Mouse (Mus musculus): ENCODE data around the gene Tmem203. TPM values are rescaled to one million over a fixed set of nuclear protein-coding genes. Genes with fewer than 3 reads are reported as not detected.
A peak's percentile ranks its signal among the peaks of the same experiment; 100 is the strongest.

Gene Tmem203
- polyA plus RNA-seq, 1 experiment from 2014 or later = 14.7 TPM

GRCm38 (mm10) chr2:25264851-25265250 lies 9.6 kb downstream of the Tmem203 start:
- H3K4me1 ChIP-seq (replicated peaks) = peaks cover 71% of the 10 kb centered on the region
- H3K4me3 ChIP-seq (replicated peaks) = peak overlapping the region; percentile 87; the same call in 1 of the 2 replicates
- H3K27ac ChIP-seq = no peak overlapping the region
- H3K4me2 ChIP-seq = peak overlapping the region; percentile 99
- H3K9me3 ChIP-seq (replicated peaks) = no peaks in the 10 kb centered on the region
- 0 out of 2 replicates have a peak, but pooled peaks cover 10% of the 10 kb centered on the region for H3K27me3 ChIP-seq
- H3K36me3 ChIP-seq = peaks cover 18% of the 10 kb centered on the region
- 63% methylated on average over 3 of the region's 3 CpGs for WGBS (ENCODE audit: insufficient replicate concordance)
- ATAC-seq (ENCODE audit: low read depth) (no peak), DNase-seq (no peak)
- H3K9ac ChIP-seq = peak overlapping the region; percentile 87

GRCm38 (mm10) chr2:25265897-25266656 lies 10.8 kb downstream of the Tmem203 start:
- H3K4me3 ChIP-seq (replicated peaks) = peak overlapping the region; percentile 29
- ATAC-seq (ENCODE audit: low read depth) (no peak), DNase-seq (no peak)
- H3K9ac ChIP-seq = peak overlapping the region; percentile 37
- peaks cover 83% of the 10 kb centered on the region for H3K4me1 ChIP-seq (replicated peaks)
- WGBS (ENCODE audit: insufficient replicate concordance) = 43% methylated on average over 6 of the region's 6 CpGs
- peak overlapping the region; percentile 99 for H3K4me2 ChIP-seq
- peaks cover 30% of the 10 kb centered on the region for H3K36me3 ChIP-seq
- 0 out of 2 replicates have a peak, but pooled peaks cover 10% of the 10 kb centered on the region for H3K27me3 ChIP-seq
- peak overlapping the region; percentile 66; the same call in 1 of the 2 replicates for H3K27ac ChIP-seq
- no peaks in the 10 kb centered on the region for H3K9me3 ChIP-seq (replicated peaks)

GRCm38 (mm10) chr2:25266720-25267119 lies 11.5 kb downstream of the Tmem203 start:
- H3K4me3 ChIP-seq (replicated peaks) = 0 out of 2 replicates have a peak overlapping the region, but pooled peaks have one; percentile 29
- H3K27me3 ChIP-seq = 0 out of 2 replicates have a peak, but pooled peaks cover 10% of the 10 kb centered on the region
- H3K27ac ChIP-seq = peak overlapping the region; percentile 66
- peak overlapping the region; percentile 99 for H3K4me2 ChIP-seq
- ATAC-seq (ENCODE audit: low read depth) = no peak
- H3K36me3 ChIP-seq = peaks cover 32% of the 10 kb centered on the region
- no peaks in the 10 kb centered on the region for H3K9me3 ChIP-seq (replicated peaks)
- DNase-seq = no peak
- 49% methylated on average over 2 of the region's 2 CpGs for WGBS (ENCODE audit: insufficient replicate concordance)
- peaks cover 85% of the 10 kb centered on the region for H3K4me1 ChIP-seq (replicated peaks)
- peak overlapping the region; percentile 37 for H3K9ac ChIP-seq

- H3K27me3 ChIP-seq = 0 out of 2 replicates have a peak, but pooled peaks cover 10% of the 10 kb centered on the region
- no peaks in the 10 kb centered on the region for H3K9me3 ChIP-seq (replicated peaks)
- 0 out of 2 replicates have a peak overlapping the region, but pooled peaks have one; percentile 99 for H3K4me2 ChIP-seq
- H3K4me1 ChIP-seq (replicated peaks) = peaks cover 80% of the 10 kb centered on the region
- peak overlapping the region; percentile 66 for H3K27ac ChIP-seq
- no peak overlapping the region for H3K4me3 ChIP-seq (replicated peaks)
- ATAC-seq (ENCODE audit: low read depth) (no peak), DNase-seq (no peak)
- peak overlapping the region; percentile 37 for H3K9ac ChIP-seq
- H3K36me3 ChIP-seq = peaks cover 32% of the 10 kb centered on the region
Observed at GRCm38 (mm10) chr2:25267241-25267640, 12.0 kb downstream of the Tmem203 start.

GRCm38 (mm10) chr2:25267746-25268309 lies 12.6 kb downstream of the Tmem203 start:
- Histone ChIP-seq H3K4me2 (no peak overlapping the region), H3K9ac (0 out of 2 replicates have a peak overlapping the region, but pooled peaks have one; percentile 7), H3K27ac (peak overlapping the region; percentile 16; the same call in 1 of the 2 replicates), H3K4me3 (replicated peaks) (no peak overlapping the region), H3K36me3 (peaks cover 32% of the 10 kb centered on the region), H3K4me1 (replicated peaks) (peaks cover 81% of the 10 kb centered on the region), H3K9me3 (replicated peaks) (no peaks in the 10 kb centered on the region), H3K27me3 (0 out of 2 replicates have a peak, but pooled peaks cover 10% of the 10 kb centered on the region)
- DNase-seq = no peak
- no peak for ATAC-seq (ENCODE audit: low read depth)
- 69% methylated on average over 4 of the region's 4 CpGs for WGBS (ENCODE audit: insufficient replicate concordance)

- under 1% methylated on average over 55 of the region's 55 CpGs for whole genome bisulfite sequencing (ENCODE audit: insufficient replicate concordance)
- peak; percentile 94 for ATAC-seq (ENCODE audit: low read depth)
- peaks cover 69% of the 10 kb centered on the region for H3K36me3 ChIP-seq
- peak; percentile 97 for DNase-seq
- peaks cover 52% of the 10 kb centered on the region for H3K4me1 ChIP-seq (replicated peaks)
- peak within 1 kb of the TSS; percentile 86 for H3K27ac ChIP-seq
- peak within 1 kb of the TSS; percentile 94 for H3K4me3 ChIP-seq (replicated peaks)
- H3K9me3 ChIP-seq (replicated peaks) = no peaks in the 10 kb centered on the region
- H3K27me3 ChIP-seq = no peaks in the 10 kb centered on the region
- peak within 1 kb of the TSS; percentile 93 for H3K4me2 ChIP-seq
- peak within 1 kb of the TSS; percentile 90 for H3K9ac ChIP-seq
Observed at GRCm38 (mm10) chr2:25271827-25272511, 16.7 kb downstream of the Tmem203 start, which contains the start of the genes Ssna1 and Anapc2. Ssna1 (minus strand) TSS chr2:25272438. Anapc2 (plus strand) TSS chr2:25272478.

- peak overlapping the region; percentile 93 for H3K4me2 ChIP-seq
- H3K9ac ChIP-seq = peak overlapping the region; percentile 90
- no peak for DNase-seq
- H3K36me3 ChIP-seq = peaks cover 74% of the 10 kb centered on the region
- peak overlapping the region; percentile 86 for H3K27ac ChIP-seq
- H3K9me3 ChIP-seq (replicated peaks) = no peaks in the 10 kb centered on the region
- peaks cover 46% of the 10 kb centered on the region for H3K4me1 ChIP-seq (replicated peaks)
- H3K27me3 ChIP-seq = no peaks in the 10 kb centered on the region
- H3K4me3 ChIP-seq (replicated peaks) = peak overlapping the region; percentile 94
- WGBS (ENCODE audit: insufficient replicate concordance) = under 1% methylated on average over 29 of the region's 29 CpGs
- peak; percentile 55 for ATAC-seq (ENCODE audit: low read depth)
Observed at GRCm38 (mm10) chr2:25272515-25272914, 17.3 kb downstream of the Tmem203 start.

- 32% methylated on average over 16 of the region's 16 CpGs for WGBS (ENCODE audit: insufficient replicate concordance)
- ATAC-seq (ENCODE audit: low read depth) = no peak
- Histone ChIP-seq H3K36me3 (peaks cover 77% of the 10 kb centered on the region), H3K27me3 (no peaks in the 10 kb centered on the region), H3K27ac (peak overlapping the region; percentile 86), H3K9ac (peak overlapping the region; percentile 90), H3K4me1 (replicated peaks) (peaks cover 41% of the 10 kb centered on the region), H3K4me2 (peak overlapping the region; percentile 93), H3K9me3 (replicated peaks) (no peaks in the 10 kb centered on the region), H3K4me3 (replicated peaks) (peak overlapping the region; percentile 94)
- DNase-seq = no peak
Observed at GRCm38 (mm10) chr2:25273010-25273409, 17.8 kb downstream of the Tmem203 start.

- Histone ChIP-seq H3K4me3 (replicated peaks) (no peak overlapping the region), H3K27ac (no peak overlapping the region), H3K4me1 (replicated peaks) (no peaks in the 10 kb centered on the region), H3K36me3 (peaks cover 95% of the 10 kb centered on the region), H3K9me3 (replicated peaks) (no peaks in the 10 kb centered on the region), H3K9ac (no peak overlapping the region), H3K27me3 (no peaks in the 10 kb centered on the region), H3K4me2 (no peak overlapping the region)
- DNase-seq = peak; percentile 68
- peak; percentile 34; the same call in 1 of the 2 replicates for ATAC-seq (ENCODE audit: low read depth)
- WGBS (ENCODE audit: insufficient replicate concordance) = 57% methylated on average over 13 of the region's 13 CpGs
Observed at GRCm38 (mm10) chr2:25278928-25279882, 24.0 kb downstream of the Tmem203 start.

- Histone ChIP-seq H3K9me3 (replicated peaks) (no peaks in the 10 kb centered on the region), H3K4me2 (no peak overlapping the region), H3K27me3 (peaks cover 32% of the 10 kb centered on the region), H3K4me3 (replicated peaks) (no peak overlapping the region), H3K36me3 (peaks cover 54% of the 10 kb centered on the region), H3K27ac (no peak overlapping the region), H3K9ac (no peak overlapping the region), H3K4me1 (replicated peaks) (peaks cover 26% of the 10 kb centered on the region)
- ATAC-seq (ENCODE audit: low read depth) (no peak), DNase-seq (no peak)
- 73% methylated on average over 2 of the region's 2 CpGs for WGBS (ENCODE audit: insufficient replicate concordance)
Observed at GRCm38 (mm10) chr2:25285551-25285950, 30.3 kb downstream of the Tmem203 start.

All from liver, embryonic 13.5 days (tissue).